Mouse (Mus musculus) neutrophil, adult 5-6 weeks (primary cell): Measurements from ENCODE around the gene Slc16a10. TPM values are rescaled to one million over a fixed set of nuclear protein-coding genes. Genes with fewer than 3 reads are reported as not detected.

Experiments used
- ATAC-seq: fragments of 151-379, 151-347 bp; 2 replicates; pipeline ENCODE4 v1.8.0; 2017; ENCODE audit warnings: mild to moderate bottlenecking, moderate TSS enrichment; ENCODE audit not compliant: insufficient number of reproducible peaks, poor library complexity, low FRiP score, severe bottlenecking; ENCODE audit errors: extremely low read depth
- total RNA-seq: library from RNA; stranded (forward); fragments of 200-1000 nt; gene quantifications from 2 replicates; pipeline ENCODE4 v1.2.3, GENCODE M21; 2017

The Slc16a10 gene
- total RNA-seq, 1 experiment from 2014 or later = 6.8 TPM

- ATAC-seq = no peak
These were observed 135.1 kb downstream of the Slc16a10 start for GRCm38 (mm10) chr10:40006963-40007362.

- no peak for ATAC-seq
These were observed 141.3 kb downstream of the Slc16a10 start for GRCm38 (mm10) chr10:40000746-40001145.

GRCm38 (mm10) chr10:39991155-39991554 is 150.9 kb downstream of the Slc16a10 start:
- ATAC-seq = no peak

GRCm38 (mm10) chr10:39986466-39986865 is 155.6 kb downstream of the Slc16a10 start, which contains the start of gene Mfsd4b5:
Mfsd4b5 (minus strand) TSS chr10:39986646.
- no peak for ATAC-seq

Other genes starting within 250 kb of the Slc16a10 start
- 1.0 and 1.4 TPM in 2 replicates for gene Mfsd4b4, start 243.0 kb downstream of the Slc16a10 start, total RNA-seq
- gene Mfsd4b2, start 215.3 kb downstream of the Slc16a10 start, total RNA-seq = not detected in 2 replicates
- 1.1 and 2.0 TPM in 2 replicates for gene Mfsd4b3, start 182.1 kb downstream of the Slc16a10 start, total RNA-seq
- 1.1 and 1.3 TPM in 2 replicates for gene Mfsd4b5, start 155.6 kb downstream of the Slc16a10 start, total RNA-seq
- not detected in 2 replicates for gene Mfsd4b1, start 117.0 kb downstream of the Slc16a10 start, total RNA-seq
- 27.7 and 31.8 TPM in 2 replicates for gene Rpf2, start 104.8 kb upstream of the Slc16a10 start, total RNA-seq
- gene Gtf3c6, start 115.8 kb upstream of the Slc16a10 start, total RNA-seq = 47.5 and 59.8 TPM in 2 replicates
- 56.6 and 62.4 TPM in 2 replicates for gene Amd1, start 159.9 kb upstream of the Slc16a10 start, total RNA-seq
- 63.7 and 65.8 TPM in 2 replicates for gene Cdk19, start 197.3 kb upstream of the Slc16a10 start, total RNA-seq